Mouse (Mus musculus) bone marrow, adult 2 months (tissue): Measurements from ENCODE around the gene Lgr4.

Source experiments
- CTCF ChIP-seq: fragments of 200-500 bp; IDR thresholded peaks from 2 replicates; pipeline ENCODE4 v1.5.1; 2011; ENCODE audit warnings: low read length, control low read depth; ENCODE audit not compliant: control insufficient read depth, insufficient read depth
- POLR2A ChIP-seq: fragments of 200-500 bp; IDR thresholded peaks from 2 replicates; pipeline ENCODE4 v1.6.1; 2011; ENCODE audit warnings: low read depth, mild to moderate bottlenecking, control low read depth, low read length, borderline replicate concordance; ENCODE audit not compliant: control insufficient read depth

DNA sequence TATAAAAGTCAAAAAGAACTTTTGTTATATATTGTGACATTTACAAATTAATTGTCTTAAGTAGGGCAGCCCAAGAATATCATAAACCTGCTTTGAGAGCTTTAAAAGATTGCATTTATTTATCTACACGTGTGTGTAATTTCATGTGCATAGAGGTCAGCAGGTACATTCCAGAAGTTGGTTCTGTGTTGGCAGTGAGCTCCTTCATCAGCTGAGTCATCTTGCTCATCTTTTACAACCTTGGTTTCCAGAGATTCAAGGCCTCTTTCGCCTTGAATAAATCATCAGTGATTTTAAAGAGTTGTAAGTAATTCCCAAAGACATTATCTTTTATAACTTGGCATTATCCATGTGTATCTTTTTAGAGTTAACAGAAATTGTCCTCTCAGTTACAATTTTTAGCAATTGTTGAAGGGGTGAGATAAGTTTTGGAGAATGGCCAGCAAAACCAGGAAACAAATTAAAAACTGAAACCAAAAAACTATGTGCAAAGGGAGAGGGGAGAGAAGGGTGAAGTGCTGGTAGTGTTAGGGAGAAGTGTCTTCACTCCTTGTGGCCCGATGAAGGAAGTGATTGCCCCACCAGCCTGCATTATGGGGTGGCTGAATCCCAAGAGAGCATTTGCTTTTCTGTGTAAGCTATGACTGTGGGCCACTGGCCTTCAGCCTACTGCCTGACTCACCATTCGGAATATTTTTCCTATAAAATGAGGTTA lies 41.4 kb downstream of the Lgr4 start:
- no peak for TF ChIP-seq CTCF
- TF ChIP-seq POLR2A = no peak
